Mouse (Mus musculus): ENCODE results near the gene Cpped1.

GRCm38 (mm10) chr16:11828816-11829215 is 80.4 kb downstream of the Cpped1 start:
- no peak for TF ChIP-seq CTCF (IDR thresholded peaks at IDR 0.05; ENCODE audit: control insufficient read depth, insufficient read depth, insufficient read length)
- TF ChIP-seq MAX (IDR thresholded peaks at IDR 0.05): no peak
- no peak for TF ChIP-seq USF1 (IDR thresholded peaks at IDR 0.05; ENCODE audit: low read depth)
- TF ChIP-seq CEBPB (IDR thresholded peaks at IDR 0.05; ENCODE audit: low read depth): no peak
